Mouse (Mus musculus): Measurements from ENCODE around the gene Tmem51.

GRCm38 (mm10) chr4:142081631-142082283 lies 2.3 kb downstream of the Tmem51 start:
- no peak for TF ChIP-seq CTCF (IDR thresholded peaks at IDR 0.05; ENCODE audit: low read depth, low read length)
- no peak for TF ChIP-seq POLR2A (IDR thresholded peaks at IDR 0.05; ENCODE audit: extremely low read depth, insufficient read depth, low read length)
